Mouse (Mus musculus): ENCODE measurements around the gene Camk1d.

Camk1d gene

GRCm38 (mm10) chr2:5714211-5715053 lies at the start of gene Camk1d:
Gene Camk1d (minus strand): TSS chr2:5714515.
- peak; percentile 90 for DNase-seq (ENCODE audit: low read depth)

- no peak for DNase-seq (ENCODE audit: low read depth)
These were observed 47.7 kb upstream of the Camk1d start for GRCm38 (mm10) chr2:5762031-5762430.

GRCm38 (mm10) chr2:5760479-5761008 lies 46.2 kb upstream of the Camk1d start:
- no peak for DNase-seq (ENCODE audit: low read depth)

GRCm38 (mm10) chr2:5758569-5758968 lies 44.3 kb upstream of the Camk1d start:
- no peak for DNase-seq (ENCODE audit: low read depth)

GRCm38 (mm10) chr2:5750872-5751271 lies 36.6 kb upstream of the Camk1d start:
- no peak for DNase-seq (ENCODE audit: low read depth)

GRCm38 (mm10) chr2:5749210-5749609 lies 34.9 kb upstream of the Camk1d start:
- DNase-seq (ENCODE audit: low read depth): no peak

- DNase-seq (ENCODE audit: low read depth): no peak
These were observed 33.3 kb upstream of the Camk1d start for GRCm38 (mm10) chr2:5747545-5748043.

- no peak for DNase-seq (ENCODE audit: low read depth)
These were observed 32.2 kb upstream of the Camk1d start for GRCm38 (mm10) chr2:5746529-5746928.

GRCm38 (mm10) chr2:5743886-5744285 lies 29.6 kb upstream of the Camk1d start:
- DNase-seq (ENCODE audit: low read depth): no peak

- DNase-seq (ENCODE audit: low read depth): no peak
These were observed 26.6 kb upstream of the Camk1d start for GRCm38 (mm10) chr2:5740913-5741312.

- DNase-seq (ENCODE audit: low read depth): no peak
These were observed 21.6 kb upstream of the Camk1d start for GRCm38 (mm10) chr2:5735881-5736280.

- no peak for DNase-seq (ENCODE audit: low read depth)
These were observed 19.2 kb upstream of the Camk1d start for GRCm38 (mm10) chr2:5733300-5734085.

- no peak for DNase-seq (ENCODE audit: low read depth)
These were observed 17.7 kb upstream of the Camk1d start for GRCm38 (mm10) chr2:5732047-5732446.

GRCm38 (mm10) chr2:5730364-5730792 lies 16.1 kb upstream of the Camk1d start:
- DNase-seq (ENCODE audit: low read depth): no peak

GRCm38 (mm10) chr2:5729931-5730330 lies 15.6 kb upstream of the Camk1d start:
- no peak for DNase-seq (ENCODE audit: low read depth)

GRCm38 (mm10) chr2:5725028-5725701 lies 10.8 kb upstream of the Camk1d start:
- peak; percentile 33 for DNase-seq (ENCODE audit: low read depth)

- DNase-seq (ENCODE audit: low read depth): no peak
These were observed 3.4 kb upstream of the Camk1d start for GRCm38 (mm10) chr2:5717675-5718074.

GRCm38 (mm10) chr2:5715544-5715943 lies 1.2 kb upstream of the Camk1d start:
- no peak for DNase-seq (ENCODE audit: low read depth)

- DNase-seq (ENCODE audit: low read depth): no peak
These were observed 717 bp upstream of the Camk1d start for GRCm38 (mm10) chr2:5715054-5715410.

- DNase-seq (ENCODE audit: low read depth): peak; percentile 77
These were observed 747 bp downstream of the Camk1d start for GRCm38 (mm10) chr2:5713325-5714210.

GRCm38 (mm10) chr2:5712255-5712654 lies 2.1 kb downstream of the Camk1d start:
- DNase-seq (ENCODE audit: low read depth): peak; percentile 32
